Mouse (Mus musculus) hindbrain, embryonic 15.5 days (tissue): Measurements from ENCODE around the gene Lsm4. TPM values are rescaled to one million over a fixed set of nuclear protein-coding genes. Genes with fewer than 3 reads are reported as not detected.

Source experiments
- ATAC-seq: fragments of 200-750 bp; cut with Nextera tagmentation; 2 replicates; pipeline ENCODE4 v1.8.0; 2017; ENCODE audit warnings: low read depth, moderate number of reproducible peaks, moderate TSS enrichment; ENCODE audit not compliant: low FRiP score
- H3K27ac ChIP-seq: fragments of 300-500 bp; sonication (generic); replicated peaks from 2 replicates; pipeline ENCODE4 v1.5.1; 2015; ENCODE audit warnings: mild to moderate bottlenecking, inconsistent platforms
- H3K27me3 ChIP-seq: fragments of 300-500 bp; sonication (generic); 2 replicates; pipeline ENCODE4 v1.6.1; 2015; ENCODE audit warnings: control low read depth, inconsistent platforms
- H3K36me3 ChIP-seq: fragments of 300-500 bp; sonication (generic); 2 replicates; pipeline ENCODE4 v1.6.1; 2015; ENCODE audit warnings: control low read depth, inconsistent platforms
- H3K4me1 ChIP-seq: fragments of 300-500 bp; sonication (generic); replicated peaks from 2 replicates; pipeline ENCODE4 v1.6.1; 2015; ENCODE audit warnings: control low read depth, inconsistent platforms
- H3K4me2 ChIP-seq: fragments of 300-500 bp; sonication (generic); 2 replicates; pipeline ENCODE4 v1.6.1; 2015; ENCODE audit warnings: moderate library complexity, mild to moderate bottlenecking, inconsistent platforms
- H3K4me3 ChIP-seq: fragments of 300-500 bp; sonication (generic); 2 replicates; pipeline ENCODE4 v1.5.1; 2015; ENCODE audit warnings: mild to moderate bottlenecking, inconsistent platforms
- H3K9ac ChIP-seq: fragments of 300-500 bp; sonication (generic); 2 replicates; pipeline ENCODE4 v1.6.1; 2015; ENCODE audit warnings: inconsistent platforms
- H3K9me3 ChIP-seq: fragments of 300-500 bp; sonication (generic); 2 replicates; pipeline ENCODE4 v1.6.1; 2016; ENCODE audit warnings: control low read depth, inconsistent platforms
- WGBS: fragments of 180-500 bp; shearing (Covaris S2); methylation state at CpG from one replicate; pipeline ENCODE4 v1.1.7; 2015; 5-methylcytosine and 5-hydroxymethylcytosine counted together
- polyA plus RNA-seq: library from polyadenylated mRNA; unstranded; fragments of >200 nt; fragmentation: Nextera tagmentation; extraction: Ambion mirVana; gene quantifications from 2 replicates; pipeline ENCODE4 v1.2.1, GENCODE M21; 2015

Lsm4 gene
- polyA plus RNA-seq, 1 experiment from 2014 or later, result 192 TPM

DNA sequence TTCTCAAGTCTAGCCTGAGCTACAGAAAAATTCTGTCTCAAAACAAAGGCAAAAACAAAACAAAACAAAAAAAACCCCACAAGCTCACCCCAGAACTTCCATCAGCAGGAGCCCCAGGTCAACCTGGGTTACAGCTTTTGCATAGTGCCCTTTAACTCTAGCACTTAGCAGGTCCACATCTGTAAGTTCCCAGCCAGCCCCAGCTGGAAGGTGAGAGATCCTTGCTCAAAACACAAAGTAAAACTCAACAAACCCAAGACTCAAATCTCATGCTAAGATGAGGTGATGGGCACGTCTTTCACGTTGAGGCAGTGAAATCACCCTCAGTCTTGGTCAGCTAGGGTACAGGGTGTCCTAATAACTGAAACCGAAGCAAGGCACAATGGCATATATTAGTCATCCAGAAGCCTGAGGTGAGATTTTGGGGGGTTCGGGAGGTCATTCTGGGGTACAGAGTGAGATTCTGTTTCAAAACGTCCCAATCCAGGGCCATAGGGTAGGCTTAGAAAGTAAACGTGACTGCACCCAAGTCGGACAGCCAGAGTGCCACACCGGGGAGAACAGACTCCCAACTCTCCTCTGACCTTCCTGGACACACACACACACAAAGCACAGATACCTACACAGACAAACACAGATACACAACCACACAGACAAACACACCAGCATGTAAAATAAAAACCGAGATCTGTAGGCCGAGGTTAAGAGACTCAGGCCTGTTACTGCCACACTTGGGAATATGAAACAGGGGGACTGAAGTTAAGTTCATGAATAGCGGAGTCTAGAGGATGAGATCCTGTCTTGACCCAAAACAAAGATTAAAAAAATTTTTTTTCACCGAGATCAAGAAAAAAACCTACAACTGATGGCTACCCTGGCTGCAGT, 24.6 kb downstream of the Lsm4 start:
- H3K4me2 ChIP-seq, result peak overlapping the region; percentile 61
- no peaks in the 10 kb centered on the region for H3K27me3 ChIP-seq
- peak overlapping the region; percentile 95 for H3K4me3 ChIP-seq
- peak overlapping the region; percentile 99 for H3K27ac ChIP-seq
- 74% methylated on average over 12 of the region's 12 CpGs for WGBS
- no peak for ATAC-seq
- H3K9me3 ChIP-seq, result no peaks in the 10 kb centered on the region
- peak overlapping the region; percentile 42; the same call in 1 of the 2 replicates for H3K9ac ChIP-seq
- no peaks in the 10 kb centered on the region for H3K36me3 ChIP-seq
- peaks cover 48% of the 10 kb centered on the region for H3K4me1 ChIP-seq

DNA sequence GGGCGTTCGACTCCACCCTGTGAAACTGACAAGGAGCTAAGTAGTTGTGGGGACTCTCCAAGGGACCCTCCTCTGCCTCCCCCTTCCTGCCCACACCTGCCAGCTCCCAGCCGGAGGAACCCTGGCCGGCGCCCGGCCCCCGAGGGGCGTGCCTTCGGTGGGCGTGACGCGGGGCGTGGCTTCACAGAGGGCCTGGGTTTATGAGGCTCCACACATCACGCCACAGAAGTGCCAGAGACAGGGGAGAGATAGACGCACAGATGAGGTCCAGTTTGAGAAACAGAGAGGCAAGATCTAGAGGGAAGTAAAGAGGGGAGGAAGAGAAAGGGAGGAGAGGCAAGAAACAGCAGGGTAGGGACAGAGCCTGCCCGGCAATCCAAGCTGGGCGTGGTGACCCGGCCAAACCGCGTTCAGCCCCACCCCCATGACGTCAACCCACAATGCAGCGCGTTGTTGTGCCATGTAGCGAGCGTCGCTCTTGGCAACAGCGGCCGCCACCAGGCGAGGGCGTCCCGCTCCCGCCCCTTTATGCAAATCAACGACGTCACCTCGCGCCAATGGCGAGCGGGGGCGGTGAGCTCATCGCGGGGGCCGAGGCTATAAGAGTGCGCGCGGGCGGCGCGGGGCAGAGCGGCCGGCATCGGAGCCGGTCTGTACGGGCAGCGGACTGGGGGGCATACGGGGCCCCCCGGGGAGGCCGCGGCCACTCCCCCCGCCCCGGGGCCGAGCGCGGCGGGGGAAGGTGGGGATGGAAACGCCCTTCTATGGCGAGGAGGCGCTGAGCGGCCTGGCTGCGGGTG, 25.5 kb downstream of the Lsm4 start, which contains the start of gene Jund:
Gene Jund (plus strand): TSS at position 640 of the 800 bp plus-strand sequence.
- Histone ChIP-seq H3K4me1 (peaks cover 57% of the 10 kb centered on the region), H3K36me3 (no peaks in the 10 kb centered on the region), H3K27ac (peak within 1 kb of the TSS; percentile 99), H3K27me3 (no peaks in the 10 kb centered on the region), H3K4me2 (peak within 1 kb of the TSS; percentile 61), H3K4me3 (peak within 1 kb of the TSS; percentile 95), H3K9ac (peak within 1 kb of the TSS; percentile 100), H3K9me3 (no peaks in the 10 kb centered on the region)
- under 1% methylated on average over 65 of the region's 69 CpGs for WGBS
- peak; percentile 90 for ATAC-seq

DNA sequence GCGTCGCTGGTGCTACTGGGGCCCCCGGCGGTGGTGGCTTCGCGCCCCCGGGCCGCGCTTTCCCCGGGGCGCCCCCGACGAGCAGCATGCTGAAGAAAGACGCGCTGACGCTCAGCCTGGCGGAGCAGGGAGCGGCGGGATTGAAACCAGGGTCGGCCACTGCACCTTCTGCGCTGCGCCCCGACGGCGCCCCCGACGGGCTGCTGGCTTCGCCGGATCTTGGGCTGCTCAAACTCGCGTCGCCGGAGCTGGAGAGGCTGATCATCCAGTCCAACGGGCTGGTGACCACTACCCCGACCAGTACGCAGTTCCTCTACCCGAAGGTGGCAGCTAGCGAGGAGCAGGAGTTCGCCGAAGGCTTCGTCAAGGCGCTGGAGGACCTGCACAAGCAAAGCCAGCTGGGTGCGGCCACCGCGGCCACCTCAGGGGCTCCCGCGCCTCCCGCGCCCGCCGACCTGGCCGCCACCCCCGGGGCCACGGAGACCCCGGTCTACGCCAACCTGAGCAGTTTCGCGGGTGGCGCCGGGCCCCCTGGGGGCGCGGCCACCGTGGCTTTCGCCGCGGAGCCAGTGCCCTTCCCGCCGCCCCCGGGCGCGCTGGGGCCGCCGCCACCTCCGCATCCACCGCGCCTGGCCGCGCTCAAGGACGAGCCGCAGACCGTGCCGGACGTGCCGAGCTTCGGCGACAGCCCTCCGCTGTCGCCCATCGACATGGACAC, 26.2 kb downstream of the Lsm4 start:
- no peaks in the 10 kb centered on the region for H3K9me3 ChIP-seq
- ATAC-seq, result peak; percentile 5; the same call in 1 of the 2 replicates
- peak overlapping the region; percentile 100 for H3K9ac ChIP-seq
- H3K4me3 ChIP-seq, result peak overlapping the region; percentile 95
- 0% methylated on average over 73 of the region's 89 CpGs for WGBS
- no peaks in the 10 kb centered on the region for H3K36me3 ChIP-seq
- H3K27me3 ChIP-seq, result no peaks in the 10 kb centered on the region
- H3K4me1 ChIP-seq, result peaks cover 63% of the 10 kb centered on the region
- H3K4me2 ChIP-seq, result peak overlapping the region; percentile 61
- H3K27ac ChIP-seq, result peak overlapping the region; percentile 99

DNA sequence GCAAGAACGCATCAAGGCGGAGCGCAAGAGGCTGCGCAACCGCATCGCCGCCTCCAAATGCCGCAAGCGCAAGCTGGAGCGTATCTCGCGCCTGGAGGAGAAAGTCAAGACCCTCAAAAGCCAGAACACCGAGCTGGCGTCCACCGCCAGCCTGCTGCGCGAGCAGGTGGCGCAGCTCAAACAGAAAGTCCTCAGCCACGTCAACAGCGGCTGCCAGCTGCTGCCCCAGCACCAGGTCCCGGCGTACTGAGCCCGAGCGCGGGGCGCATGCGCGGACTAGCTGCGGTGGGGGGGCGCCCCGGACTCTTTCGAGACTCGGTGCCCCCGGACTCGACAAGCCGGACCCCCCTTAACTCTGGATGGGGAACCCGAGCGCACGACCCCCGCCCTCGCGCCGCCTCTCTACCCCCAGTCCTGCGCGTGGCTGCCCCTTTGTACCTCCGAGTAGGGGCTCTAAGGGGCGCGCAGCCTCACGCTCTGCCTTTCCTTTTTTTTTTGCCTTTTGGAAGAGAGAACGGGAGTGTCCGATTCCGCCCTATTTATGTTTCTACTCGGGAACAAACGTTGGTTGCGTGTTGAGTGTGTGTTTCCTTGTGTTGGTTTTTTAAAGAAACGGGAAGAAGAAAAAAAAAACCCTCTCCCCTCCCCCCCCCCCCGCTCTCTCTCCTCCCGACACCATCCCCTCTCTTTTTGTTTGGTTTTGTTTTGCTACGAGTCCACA, 26.9 kb downstream of the Lsm4 start:
- H3K9ac ChIP-seq, result peak overlapping the region; percentile 100
- H3K27me3 ChIP-seq, result no peaks in the 10 kb centered on the region
- peak overlapping the region; percentile 61 for H3K4me2 ChIP-seq
- H3K4me3 ChIP-seq, result peak overlapping the region; percentile 95
- 0 out of 2 replicates have a peak, but pooled peaks have one; percentile 10 for ATAC-seq
- no peaks in the 10 kb centered on the region for H3K36me3 ChIP-seq
- H3K27ac ChIP-seq, result peak overlapping the region; percentile 99
- under 1% methylated on average over 59 of the region's 59 CpGs for WGBS
- H3K4me1 ChIP-seq, result peaks cover 63% of the 10 kb centered on the region
- H3K9me3 ChIP-seq, result no peaks in the 10 kb centered on the region

DNA sequence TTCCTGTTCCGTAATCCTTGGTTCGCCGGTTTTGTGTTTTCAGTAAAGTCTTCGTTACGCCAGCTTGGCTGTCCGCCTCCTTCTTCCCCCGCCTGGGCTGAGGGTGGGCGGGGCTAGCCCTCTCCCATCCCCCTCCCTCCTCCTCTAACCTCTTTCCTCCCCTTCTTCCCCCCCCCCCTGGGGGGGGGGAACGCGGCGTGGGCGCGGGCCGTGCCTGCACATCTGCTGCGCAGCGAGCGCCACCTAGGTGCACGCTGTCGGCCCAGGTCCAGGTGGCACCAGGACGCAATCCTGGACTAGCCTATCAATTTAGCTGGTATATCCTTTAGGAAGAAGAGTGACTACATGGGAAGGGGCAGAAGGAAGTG, 27.5 kb downstream of the Lsm4 start:
- H3K4me3 ChIP-seq, result peak overlapping the region; percentile 95
- WGBS, result 1% methylated on average over 20 of the region's 20 CpGs
- H3K27ac ChIP-seq, result peak overlapping the region; percentile 99
- H3K27me3 ChIP-seq, result no peaks in the 10 kb centered on the region
- peak overlapping the region; percentile 61 for H3K4me2 ChIP-seq
- H3K36me3 ChIP-seq, result no peaks in the 10 kb centered on the region
- H3K9ac ChIP-seq, result peak overlapping the region; percentile 100
- peaks cover 60% of the 10 kb centered on the region for H3K4me1 ChIP-seq
- H3K9me3 ChIP-seq, result no peaks in the 10 kb centered on the region
- ATAC-seq, result peak; percentile 28

DNA sequence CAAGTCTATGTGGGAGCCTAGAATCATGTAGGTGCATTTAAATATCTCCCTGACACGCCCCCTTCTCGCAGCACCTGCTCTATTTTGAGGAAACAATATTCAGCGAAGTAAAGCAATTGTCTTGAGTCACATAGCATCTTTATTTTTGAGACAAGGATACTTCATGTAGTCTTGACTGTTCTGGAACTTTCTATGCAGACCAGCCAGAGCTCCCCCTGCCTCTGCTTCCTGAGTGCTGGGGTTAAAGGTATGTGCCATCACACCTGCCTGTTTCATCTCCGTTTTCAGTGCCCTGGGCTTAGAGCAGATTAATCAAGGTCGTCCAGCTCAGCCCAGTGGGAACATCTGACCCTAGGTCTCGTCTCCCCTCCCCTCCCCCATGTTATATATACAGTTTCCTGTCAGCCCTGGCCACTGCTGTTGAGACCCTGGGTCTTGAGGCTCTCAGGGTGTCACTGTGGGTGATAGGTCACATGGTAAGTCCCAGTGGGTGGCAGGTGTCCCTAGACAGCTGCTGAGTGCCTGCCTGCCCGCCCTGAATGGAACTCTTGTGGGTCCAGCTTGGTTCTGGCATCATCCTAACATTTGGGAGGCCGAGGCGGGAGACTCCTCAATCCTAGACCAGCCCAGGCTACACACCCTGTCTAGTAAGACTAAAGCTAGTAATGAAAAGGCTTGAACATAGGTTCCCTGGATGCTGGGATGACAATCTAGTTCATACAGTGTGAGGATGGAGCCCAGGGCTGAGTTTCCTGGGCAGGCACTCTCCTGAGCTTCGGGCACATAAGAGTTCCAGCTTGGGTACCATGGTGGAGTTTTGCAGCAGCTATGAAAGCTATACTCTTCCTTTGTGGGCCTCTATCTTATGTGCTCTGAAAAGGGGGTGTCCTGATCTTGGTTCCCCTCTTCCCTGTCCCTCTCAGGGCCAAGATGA, 28.3 kb downstream of the Lsm4 start:
- 50% methylated on average over 10 of the region's 10 CpGs for WGBS
- H3K4me3 ChIP-seq, result peak overlapping the region; percentile 95
- no peak for ATAC-seq
- no peaks in the 10 kb centered on the region for H3K27me3 ChIP-seq
- H3K4me1 ChIP-seq, result peaks cover 53% of the 10 kb centered on the region
- no peaks in the 10 kb centered on the region for H3K9me3 ChIP-seq
- H3K9ac ChIP-seq, result peak overlapping the region; percentile 100
- H3K27ac ChIP-seq, result peak overlapping the region; percentile 99
- peak overlapping the region; percentile 61 for H3K4me2 ChIP-seq
- H3K36me3 ChIP-seq, result no peaks in the 10 kb centered on the region

DNA sequence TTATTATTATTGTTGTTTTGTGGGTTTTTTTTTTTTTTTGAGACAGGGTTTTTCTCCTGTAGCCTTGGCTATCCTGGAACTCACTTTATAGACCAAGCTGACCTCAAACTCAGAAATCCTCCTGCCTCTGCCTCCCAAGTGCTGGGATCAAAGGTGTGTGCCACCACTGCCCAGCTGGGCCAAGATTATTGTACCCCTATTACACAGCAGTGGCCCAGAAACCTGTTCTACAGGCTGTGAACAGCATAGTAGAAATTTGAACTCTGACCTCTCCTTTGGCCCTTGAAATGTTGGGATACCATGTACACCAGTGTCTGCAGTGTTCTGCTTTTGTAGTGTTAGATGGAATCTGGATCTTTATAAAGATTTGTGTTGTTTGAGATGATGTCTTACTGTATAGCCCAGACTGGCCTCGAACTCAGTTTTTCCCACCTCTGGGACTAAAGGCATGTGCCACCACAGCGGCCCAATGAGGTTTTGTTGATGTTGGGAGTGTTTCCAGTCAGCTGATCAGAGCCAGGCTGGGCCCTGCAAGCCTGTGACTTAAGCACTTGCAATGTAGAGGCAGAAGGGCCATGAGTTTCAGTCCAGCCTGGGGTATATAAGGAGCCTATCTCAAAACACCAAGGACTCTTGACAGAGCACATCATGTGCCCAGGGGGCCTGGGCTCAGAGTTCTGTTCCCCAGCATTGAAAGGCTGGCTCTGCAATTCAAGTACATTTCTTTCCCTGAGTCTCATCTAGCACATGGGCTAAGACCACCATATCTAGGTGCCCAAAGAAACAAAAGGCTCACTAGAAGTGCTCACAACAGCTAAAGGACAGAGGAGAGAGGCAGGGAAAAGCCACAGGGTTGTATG, 29.2 kb downstream of the Lsm4 start:
- H3K4me2 ChIP-seq, result peak overlapping the region; percentile 61
- ATAC-seq, result no peak
- H3K36me3 ChIP-seq, result no peaks in the 10 kb centered on the region
- H3K27me3 ChIP-seq, result no peaks in the 10 kb centered on the region
- peaks cover 44% of the 10 kb centered on the region for H3K4me1 ChIP-seq
- peak overlapping the region; percentile 47 for H3K27ac ChIP-seq
- H3K9ac ChIP-seq, result no peak overlapping the region
- WGBS, result 89% methylated on average over 2 of the region's 2 CpGs
- H3K4me3 ChIP-seq, result peak overlapping the region; percentile 95; the same call in 1 of the 2 replicates
- H3K9me3 ChIP-seq, result no peaks in the 10 kb centered on the region

DNA sequence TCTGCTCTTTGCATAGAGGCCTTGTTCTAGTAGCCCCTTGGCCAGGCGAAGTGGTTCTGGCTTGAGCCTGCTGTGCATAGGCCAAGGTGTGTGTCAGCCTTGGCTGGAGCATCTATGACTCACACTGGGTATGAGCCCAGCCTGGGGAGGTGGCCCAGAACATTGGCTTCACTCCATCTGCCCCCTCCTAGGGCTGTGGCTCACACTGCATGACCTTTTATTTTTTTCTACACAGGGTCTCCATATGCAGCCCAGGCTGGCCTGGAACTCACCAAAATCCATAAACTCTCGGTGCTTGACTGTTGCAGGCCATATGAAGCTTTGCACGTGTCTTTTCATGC, 29.8 kb downstream of the Lsm4 start:
- peaks cover 38% of the 10 kb centered on the region for H3K4me1 ChIP-seq
- no peaks in the 10 kb centered on the region for H3K9me3 ChIP-seq
- peak overlapping the region; percentile 61 for H3K4me2 ChIP-seq
- H3K9ac ChIP-seq, result no peak overlapping the region
- no peak for ATAC-seq
- H3K36me3 ChIP-seq, result no peaks in the 10 kb centered on the region
- peak overlapping the region; percentile 5; the same call in 1 of the 2 replicates for H3K4me3 ChIP-seq
- H3K27me3 ChIP-seq, result no peaks in the 10 kb centered on the region
- WGBS, result 84% methylated on average over 3 of the region's 3 CpGs
- H3K27ac ChIP-seq, result peak overlapping the region; percentile 47

DNA sequence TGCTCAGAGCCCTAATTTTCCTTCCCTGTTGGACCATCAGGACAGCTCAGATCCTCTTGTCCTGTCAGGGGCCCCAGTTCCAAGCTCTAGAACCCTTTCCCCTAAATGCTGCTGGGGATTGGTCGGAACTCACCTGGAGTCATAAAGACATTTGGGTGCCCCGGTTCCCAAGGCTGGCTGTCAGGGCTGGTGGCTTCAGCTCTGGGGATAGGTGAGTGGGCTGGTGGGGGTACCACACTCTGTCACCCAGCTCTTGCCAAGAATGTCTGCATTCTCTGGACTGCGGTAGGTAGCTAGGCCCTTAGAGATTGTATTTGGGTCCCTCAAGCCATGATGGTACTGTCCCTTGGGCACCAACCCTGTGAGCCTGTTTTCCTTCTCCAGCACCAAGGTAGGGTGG, 30.2 kb downstream of the Lsm4 start, which contains the start of gene Iqcn:
Gene Iqcn (plus strand): TSS at position 171 of the 400 bp plus-strand sequence.
- H3K4me3 ChIP-seq, result peak within 1 kb of the TSS; percentile 95; the same call in 1 of the 2 replicates

DNA sequence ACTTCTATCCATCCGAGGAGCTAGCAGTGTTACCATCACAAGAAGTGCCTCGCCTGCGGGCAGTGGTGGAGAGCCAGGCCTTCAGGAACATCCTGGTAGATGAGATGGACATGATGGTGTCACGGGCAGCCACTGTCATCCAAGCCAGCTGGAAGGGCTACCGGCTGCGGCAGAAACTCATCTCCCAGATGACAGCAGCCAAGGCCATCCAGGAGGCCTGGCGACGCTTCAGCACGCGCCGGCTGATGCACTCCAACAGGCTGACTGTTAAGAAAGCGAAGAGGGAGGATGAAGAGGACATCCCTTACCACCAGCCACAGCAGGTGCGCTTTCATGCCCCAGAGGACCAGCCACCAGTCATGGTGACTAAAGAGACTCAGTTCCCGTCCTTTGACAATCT, 35.2 kb downstream of the Lsm4 start:
- H3K4me3 ChIP-seq, result no peak overlapping the region
- no peaks in the 10 kb centered on the region for H3K9me3 ChIP-seq
- no peak overlapping the region for H3K27ac ChIP-seq
- H3K27me3 ChIP-seq, result no peaks in the 10 kb centered on the region
- peaks cover 8% of the 10 kb centered on the region for H3K4me1 ChIP-seq
- H3K4me2 ChIP-seq, result no peak overlapping the region
- WGBS, result 92% methylated on average over 14 of the region's 14 CpGs
- ATAC-seq, result no peak
- H3K9ac ChIP-seq, result no peak overlapping the region
- no peaks in the 10 kb centered on the region for H3K36me3 ChIP-seq

More for the DNA sequence above, 30.2 kb downstream of the Lsm4 start, which contains the start of gene Iqcn:
- Histone ChIP-seq H3K4me2 (peak within 1 kb of the TSS; percentile 61), H3K9ac (no peak within 1 kb of the TSS), H3K36me3 (no peaks in the 10 kb centered on the region), H3K9me3 (no peaks in the 10 kb centered on the region), H3K27me3 (no peaks in the 10 kb centered on the region), H3K27ac (peak within 1 kb of the TSS; percentile 47), H3K4me1 (peaks cover 34% of the 10 kb centered on the region)
- no peak for ATAC-seq
- WGBS, result 95% methylated on average over 3 of the region's 3 CpGs
